Mouse (Mus musculus): ENCODE measurements around the gene Tgif1. TPM values are rescaled to one million over a fixed set of nuclear protein-coding genes. Genes with fewer than 3 reads are reported as not detected.

Gene Tgif1
- 20.0 and 24.5 TPM in 2 replicates for polyA plus RNA-seq (2015; fragmentation: Nextera tagmentation; extraction: Ambion mirVana)

DNA sequence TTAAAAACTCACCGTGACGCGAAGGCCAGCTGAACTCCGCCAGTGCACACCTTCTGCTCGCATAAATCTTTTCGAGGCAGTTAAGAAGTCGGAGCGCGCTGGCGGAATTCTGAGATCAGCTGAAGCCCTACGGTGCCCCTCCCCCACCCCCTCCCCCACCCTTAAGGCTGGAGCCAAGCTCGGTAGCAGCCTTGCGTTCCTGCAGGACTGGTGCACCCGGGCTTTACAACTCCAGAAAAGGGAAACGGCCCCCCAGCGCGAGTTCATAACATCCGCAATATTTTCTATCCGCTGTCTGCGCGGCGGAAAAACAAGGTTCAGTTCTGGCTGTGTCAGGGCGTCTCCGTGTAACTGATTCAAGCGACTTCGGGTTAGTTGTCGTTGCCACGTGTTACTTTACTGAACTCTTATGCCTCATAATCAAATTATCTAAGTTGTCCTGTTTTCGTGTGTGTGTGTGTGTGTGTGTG is at the start of gene Tgif1:
Gene Tgif1 (minus strand): TSS at position 111 of the 470 bp plus-strand sequence.
- H3K36me3 ChIP-seq (ENCODE audit: control insufficient read depth, insufficient read depth), result no peaks in the 10 kb centered on the region
- TF ChIP-seq CTCF (IDR thresholded peaks at IDR 0.05; ENCODE audit: low read depth), result 0 out of 2 replicates have a peak, but pooled peaks have one; percentile 1
- H3K27me3 ChIP-seq (replicated peaks; ENCODE audit: control insufficient read depth, insufficient read depth, low read length), result no peaks in the 10 kb centered on the region
- ATAC-seq, result peak; percentile 16
- peak within 1 kb of the TSS; percentile 78 for H3K4me3 ChIP-seq (ENCODE audit: low read depth, low read length)
- under 1% methylated on average over 29 of the region's 29 CpGs for WGBS
- H3K27ac ChIP-seq (ENCODE audit: low read depth, low read length), result peak within 1 kb of the TSS; percentile 96
- peak within 1 kb of the TSS; percentile 94 for H3K4me2 ChIP-seq (replicated peaks; ENCODE audit: low read depth)
- peak within 1 kb of the TSS; percentile 70 for H3K9ac ChIP-seq (ENCODE audit: low read depth, low read length)
- no peaks in the 10 kb centered on the region; the same call in 1 of the 2 replicates for H3K4me1 ChIP-seq (replicated peaks; ENCODE audit: control insufficient read depth, insufficient read depth, low read length)
- no peaks in the 10 kb centered on the region for H3K9me3 ChIP-seq (ENCODE audit: control insufficient read depth)

GRCm38 (mm10) chr17:70900660-70901059 is 47.3 kb upstream of the Tgif1 start:
- no peak for ATAC-seq
- H3K27ac ChIP-seq (ENCODE audit: low read depth, low read length), result no peak overlapping the region
- no peak for TF ChIP-seq CTCF (IDR thresholded peaks at IDR 0.05; ENCODE audit: low read depth)
- no peak overlapping the region for H3K9ac ChIP-seq (ENCODE audit: low read depth, low read length)
- 84% methylated on average over 10 of the region's 10 CpGs for WGBS
- no peaks in the 10 kb centered on the region for H3K27me3 ChIP-seq (replicated peaks; ENCODE audit: control insufficient read depth, insufficient read depth, low read length)
- H3K9me3 ChIP-seq (ENCODE audit: control insufficient read depth), result no peaks in the 10 kb centered on the region
- no peak overlapping the region for H3K4me3 ChIP-seq (ENCODE audit: low read depth, low read length)
- H3K4me2 ChIP-seq (replicated peaks; ENCODE audit: low read depth), result no peak overlapping the region
- no peaks in the 10 kb centered on the region for H3K4me1 ChIP-seq (replicated peaks; ENCODE audit: control insufficient read depth, insufficient read depth, low read length)
- no peaks in the 10 kb centered on the region for H3K36me3 ChIP-seq (ENCODE audit: control insufficient read depth, insufficient read depth)

DNA sequence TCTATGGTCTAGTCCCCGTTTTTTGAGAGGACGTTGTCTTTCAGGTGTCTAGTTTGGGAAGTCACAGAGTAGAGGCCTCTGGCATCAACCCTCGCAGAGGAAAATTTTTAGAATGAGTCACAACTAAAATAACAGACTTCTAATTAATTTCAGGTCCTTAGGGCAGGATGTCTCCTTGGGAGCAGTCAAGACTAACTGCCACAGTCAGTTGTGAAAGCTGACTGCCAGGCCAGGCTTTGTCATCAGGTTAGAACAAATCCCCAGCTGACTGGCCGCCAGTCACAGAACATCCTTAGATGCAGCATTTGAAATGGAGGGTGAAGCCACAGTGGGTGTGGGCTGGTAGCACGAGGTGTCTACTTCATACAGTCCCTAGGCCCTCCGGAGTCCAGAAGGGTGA is 46.3 kb upstream of the Tgif1 start:
- TF ChIP-seq CTCF (IDR thresholded peaks at IDR 0.05; ENCODE audit: low read depth), result no peak
- no peak for ATAC-seq

GRCm38 (mm10) chr17:70894867-70895266 is 41.5 kb upstream of the Tgif1 start:
- no peak for TF ChIP-seq CTCF (IDR thresholded peaks at IDR 0.05; ENCODE audit: low read depth)
- no peak overlapping the region for H3K9ac ChIP-seq (ENCODE audit: low read depth, low read length)

More for the DNA sequence above, 46.3 kb upstream of the Tgif1 start:
- Histone ChIP-seq H3K9ac (ENCODE audit: low read depth, low read length) (no peak overlapping the region), H3K27me3 (replicated peaks; ENCODE audit: control insufficient read depth, insufficient read depth, low read length) (no peaks in the 10 kb centered on the region), H3K9me3 (ENCODE audit: control insufficient read depth) (no peaks in the 10 kb centered on the region), H3K27ac (ENCODE audit: low read depth, low read length) (no peak overlapping the region), H3K4me1 (replicated peaks; ENCODE audit: control insufficient read depth, insufficient read depth, low read length) (no peaks in the 10 kb centered on the region), H3K4me2 (replicated peaks; ENCODE audit: low read depth) (no peak overlapping the region), H3K4me3 (ENCODE audit: low read depth, low read length) (no peak overlapping the region), H3K36me3 (ENCODE audit: control insufficient read depth, insufficient read depth) (no peaks in the 10 kb centered on the region)
- WGBS, result 94% methylated on average over 6 of the region's 6 CpGs

DNA sequence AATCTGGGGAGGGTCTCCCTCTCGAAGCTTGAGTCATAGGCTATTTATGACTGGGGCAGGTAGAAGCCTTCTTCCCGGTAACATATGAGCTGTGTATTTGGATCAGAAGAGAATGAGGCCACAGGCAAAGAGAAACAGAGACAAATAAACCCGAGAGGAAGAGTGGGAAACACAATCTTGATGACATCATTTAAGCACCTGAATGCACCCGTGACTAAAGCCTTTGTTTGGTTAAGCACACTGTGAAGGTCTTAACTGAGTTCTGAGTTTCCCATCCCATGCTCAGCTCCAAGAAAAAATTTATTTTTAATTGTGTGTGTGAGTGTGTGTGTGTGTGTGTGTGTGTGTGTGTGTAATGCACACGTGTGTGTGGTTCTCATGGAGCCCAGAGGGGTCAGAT is 39.8 kb upstream of the Tgif1 start:
- no peak overlapping the region for H3K4me2 ChIP-seq (replicated peaks; ENCODE audit: low read depth)

More at GRCm38 (mm10) chr17:70894867-70895266, 41.5 kb upstream of the Tgif1 start:
- no peaks in the 10 kb centered on the region for H3K9me3 ChIP-seq (ENCODE audit: control insufficient read depth)
- no peak overlapping the region for H3K4me2 ChIP-seq (replicated peaks; ENCODE audit: low read depth)
- no peaks in the 10 kb centered on the region for H3K36me3 ChIP-seq (ENCODE audit: control insufficient read depth, insufficient read depth)
- H3K4me3 ChIP-seq (ENCODE audit: low read depth, low read length), result no peak overlapping the region
- ATAC-seq, result no peak
- no peak overlapping the region for H3K27ac ChIP-seq (ENCODE audit: low read depth, low read length)
- WGBS, result 75% methylated on average over 9 of the region's 9 CpGs
- H3K4me1 ChIP-seq (replicated peaks; ENCODE audit: control insufficient read depth, insufficient read depth, low read length), result peaks cover 4% of the 10 kb centered on the region; the same call in 1 of the 2 replicates
- no peaks in the 10 kb centered on the region for H3K27me3 ChIP-seq (replicated peaks; ENCODE audit: control insufficient read depth, insufficient read depth, low read length)

GRCm38 (mm10) chr17:70892288-70893096 is 39.1 kb upstream of the Tgif1 start:
- H3K27ac ChIP-seq (ENCODE audit: low read depth, low read length), result no peak overlapping the region
- H3K9me3 ChIP-seq (ENCODE audit: control insufficient read depth), result no peaks in the 10 kb centered on the region
- peaks cover 4% of the 10 kb centered on the region; the same call in 1 of the 2 replicates for H3K4me1 ChIP-seq (replicated peaks; ENCODE audit: control insufficient read depth, insufficient read depth, low read length)
- ATAC-seq, result no peak
- no peak overlapping the region for H3K4me3 ChIP-seq (ENCODE audit: low read depth, low read length)
- no peaks in the 10 kb centered on the region for H3K27me3 ChIP-seq (replicated peaks; ENCODE audit: control insufficient read depth, insufficient read depth, low read length)
- H3K36me3 ChIP-seq (ENCODE audit: control insufficient read depth, insufficient read depth), result no peaks in the 10 kb centered on the region
- no peak overlapping the region for H3K4me2 ChIP-seq (replicated peaks; ENCODE audit: low read depth)
- 60% methylated on average over 15 of the region's 15 CpGs for WGBS
- no peak overlapping the region for H3K9ac ChIP-seq (ENCODE audit: low read depth, low read length)
- TF ChIP-seq CTCF (IDR thresholded peaks at IDR 0.05; ENCODE audit: low read depth), result no peak

More for the DNA sequence above, 39.8 kb upstream of the Tgif1 start:
- H3K27me3 ChIP-seq (replicated peaks; ENCODE audit: control insufficient read depth, insufficient read depth, low read length), result no peaks in the 10 kb centered on the region
- no peak for ATAC-seq
- no peak for TF ChIP-seq CTCF (IDR thresholded peaks at IDR 0.05; ENCODE audit: low read depth)
- no peak overlapping the region for H3K27ac ChIP-seq (ENCODE audit: low read depth, low read length)
- no peak overlapping the region for H3K4me3 ChIP-seq (ENCODE audit: low read depth, low read length)
- no peaks in the 10 kb centered on the region for H3K36me3 ChIP-seq (ENCODE audit: control insufficient read depth, insufficient read depth)
- H3K4me1 ChIP-seq (replicated peaks; ENCODE audit: control insufficient read depth, insufficient read depth, low read length), result peaks cover 4% of the 10 kb centered on the region; the same call in 1 of the 2 replicates
- WGBS, result 60% methylated on average over 5 of the region's 5 CpGs
- no peak overlapping the region for H3K9ac ChIP-seq (ENCODE audit: low read depth, low read length)
- H3K9me3 ChIP-seq (ENCODE audit: control insufficient read depth), result no peaks in the 10 kb centered on the region

Data from intestine, postnatal 0 days (tissue).